In genomic region chr14:5913701-5914100, GRCm38 (mm10) we compare ENCODE assay signal across 10 mouse cellular contexts. TPM values are rescaled to one million over a fixed set of nuclear protein-coding genes. Genes with fewer than 3 reads are reported as not detected.
DNase-seq lines count a peak whose midpoint lies in the region; TF ChIP-seq lines count a peak whose summit lies in the region.
"Not testable (repeated sequence)": the region's sequence is repeated elsewhere in the genome, so short reads cannot be mapped to it uniquely, and the experiment has no call there.
"Had no signal": no experiment of that assay in that cellular context is flagged by ENCODE, and none has a peak within 500 bp of the region (broad histone marks: within the 10 kb centered on the region; RNA-seq: fewer than 3 reads in every experiment).

No protein-coding gene starts in this region.

- TF ChIP-seq POLR2A in thymus, adult 2 months (IDR thresholded peaks at IDR 0.05; ENCODE audit: control insufficient read depth, extremely low read depth, insufficient read depth, low read length, poor library complexity), result not testable (repeated sequence)

- not testable (repeated sequence) for H3K4me3 ChIP-seq in thymus, adult 2 months (ENCODE audit: control insufficient read depth, insufficient read depth, low read length)

- H3K27ac ChIP-seq in thymus, adult 2 months (ENCODE audit: control insufficient read depth, insufficient read depth, low read length), result not testable (repeated sequence)

- H3K36me3 ChIP-seq in thymus, adult 2 months (ENCODE audit: control insufficient read depth, insufficient read depth, low read length), result not testable (repeated sequence)

- 89% methylated on average over 2 of the region's 2 CpGs for WGBS in thymus, adult 2 months

- H3K27me3 ChIP-seq in thymus, adult 2 months (ENCODE audit: control insufficient read depth, insufficient read depth, low read length), result not testable (repeated sequence)

- not testable (repeated sequence) for H3K4me1 ChIP-seq in thymus, adult 2 months (replicated peaks; ENCODE audit: control insufficient read depth, insufficient read depth, low read length)

- peak; percentile 87 for DNase-seq in heart, adult 11 months
- DNase-seq in spleen, postnatal 4 days (ENCODE audit: low spot score in 2 of 2), result peak; percentile 11 to 56
- peak; percentile 37 for DNase-seq in testis, postnatal 10 days (ENCODE audit: low spot score)
- peak; percentile 3 for DNase-seq in testis, postnatal 14 days (ENCODE audit: low spot score)
- DNase-seq in thymus, adult 2 months, result peak; percentile 1
- DNase-seq in thymus, postnatal 4 days, result peak; percentile 3

- not testable (repeated sequence) for TF ChIP-seq CTCF in thymus, adult 2 months (IDR thresholded peaks at IDR 0.05; ENCODE audit: borderline replicate concordance, control insufficient read depth, extremely low read depth, insufficient read depth, low read length, poor library complexity)

RNA-seq across cellular contexts. Expression of gene Gm8237, which starts 33.5 kb away (rescaled TPM):
- polyA plus RNA-seq in thymus, adult 2 months (2012; rRNA removed), result not detected in 2 replicates
- polyA plus RNA-seq: C2C12, G1E, Patski had no signal

RNA-seq across cellular contexts. Expression of gene Gm3248, which starts 47.8 kb away (rescaled TPM):
- polyA plus RNA-seq in thymus, adult 2 months (2012; rRNA removed), result not detected in 2 replicates
- polyA plus RNA-seq: adrenal gland, adult 2 months; C2C12; G1E; Patski had no signal

Comparison
In these comparisons a context has a peak if more than half of its experiments do, and no peak if none do; other contexts are left out.
1. DNase-seq: peak in every context shown above with its lines; median percentile 87 in heart, adult 11 months; 37 in testis, postnatal 10 days; 34 in spleen, postnatal 4 days; 3 in testis, postnatal 14 days; 3 in thymus, postnatal 4 days; 1 in thymus, adult 2 months.